Mouse (Mus musculus): Measurements from ENCODE around the gene Aacs. TPM values are rescaled to one million over a fixed set of nuclear protein-coding genes. Genes with fewer than 3 reads are reported as not detected.
"Not testable (repeated sequence)": the region's sequence is repeated elsewhere in the genome, so short reads cannot be mapped to it uniquely, and the experiment has no call there.

The Aacs gene
- polyA plus RNA-seq, 1 experiment from 2014 or later: 82.4 TPM

GRCm38 (mm10) chr5:125485031-125485778 is 9.6 kb downstream of the Aacs start:
- Histone ChIP-seq H3K9ac (replicated peaks) (no peak overlapping the region), H3K27ac (replicated peaks) (no peak overlapping the region), H3K27me3 (no peaks in the 10 kb centered on the region), H3K4me1 (peaks cover 5% of the 10 kb centered on the region; the same call in 1 of the 2 replicates), H3K36me3 (peaks cover 36% of the 10 kb centered on the region), H3K4me3 (no peak overlapping the region), H3K9me3 (no peaks in the 10 kb centered on the region), H3K4me2 (replicated peaks) (no peak overlapping the region)
- 94% methylated on average over 4 of the region's 4 CpGs for WGBS
- no peak for ATAC-seq (replicated peaks)

- peaks cover 5% of the 10 kb centered on the region; the same call in 1 of the 2 replicates for H3K4me1 ChIP-seq
- no peak overlapping the region for H3K9ac ChIP-seq (replicated peaks)
- H3K27ac ChIP-seq (replicated peaks): no peak overlapping the region
- no peak overlapping the region for H3K4me2 ChIP-seq (replicated peaks)
- no peaks in the 10 kb centered on the region for H3K9me3 ChIP-seq
- no peak for ATAC-seq (replicated peaks)
- WGBS: 100% methylated on average over 1 of the region's 1 CpGs
- H3K36me3 ChIP-seq: peaks cover 45% of the 10 kb centered on the region
- H3K27me3 ChIP-seq: no peaks in the 10 kb centered on the region
- H3K4me3 ChIP-seq: no peak overlapping the region
Observed at GRCm38 (mm10) chr5:125486088-125486487, 10.5 kb downstream of the Aacs start.

- Histone ChIP-seq H3K4me1 (peaks cover 5% of the 10 kb centered on the region; the same call in 1 of the 2 replicates), H3K9ac (replicated peaks) (no peak overlapping the region), H3K27ac (replicated peaks) (peak overlapping the region; percentile 49), H3K27me3 (no peaks in the 10 kb centered on the region), H3K4me3 (no peak overlapping the region), H3K4me2 (replicated peaks) (no peak overlapping the region), H3K9me3 (no peaks in the 10 kb centered on the region), H3K36me3 (peaks cover 49% of the 10 kb centered on the region)
- WGBS: 55% methylated on average over 11 of the region's 11 CpGs
- ATAC-seq (replicated peaks): 0 out of 2 replicates have a peak, but pooled peaks have one; percentile 35
Observed at GRCm38 (mm10) chr5:125487375-125488115, 11.9 kb downstream of the Aacs start.

GRCm38 (mm10) chr5:125488116-125488455 is 12.5 kb downstream of the Aacs start:
- Histone ChIP-seq H3K4me3 (no peak overlapping the region), H3K27me3 (no peaks in the 10 kb centered on the region), H3K36me3 (peaks cover 49% of the 10 kb centered on the region), H3K4me1 (peaks cover 5% of the 10 kb centered on the region; the same call in 1 of the 2 replicates), H3K9me3 (no peaks in the 10 kb centered on the region), H3K9ac (replicated peaks) (no peak overlapping the region), H3K4me2 (replicated peaks) (no peak overlapping the region), H3K27ac (replicated peaks) (no peak overlapping the region)
- WGBS: 82% methylated on average over 4 of the region's 4 CpGs
- no peak for ATAC-seq (replicated peaks)

- not testable (repeated sequence) for ATAC-seq (replicated peaks); H3K27ac ChIP-seq (replicated peaks); H3K4me3 ChIP-seq; H3K4me1 ChIP-seq; H3K27me3 ChIP-seq; H3K9ac ChIP-seq (replicated peaks); H3K4me2 ChIP-seq (replicated peaks); H3K9me3 ChIP-seq
- WGBS: 92% methylated on average over 5 of the region's 5 CpGs
- peaks cover 45% of the 10 kb centered on the region for H3K36me3 ChIP-seq
Observed at GRCm38 (mm10) chr5:125488953-125489352, 13.3 kb downstream of the Aacs start.

GRCm38 (mm10) chr5:125491107-125491506 is 15.5 kb downstream of the Aacs start:
- WGBS: 87% methylated on average over 10 of the region's 10 CpGs
- no peak for ATAC-seq (replicated peaks)
- H3K9ac ChIP-seq (replicated peaks): no peak overlapping the region
- no peaks in the 10 kb centered on the region for H3K27me3 ChIP-seq
- H3K4me1 ChIP-seq: peaks cover 5% of the 10 kb centered on the region; the same call in 1 of the 2 replicates
- no peak overlapping the region for H3K4me2 ChIP-seq (replicated peaks)
- H3K9me3 ChIP-seq: no peaks in the 10 kb centered on the region
- peaks cover 51% of the 10 kb centered on the region for H3K36me3 ChIP-seq
- H3K27ac ChIP-seq (replicated peaks): no peak overlapping the region
- H3K4me3 ChIP-seq: no peak overlapping the region

GRCm38 (mm10) chr5:125492379-125493092 is 16.9 kb downstream of the Aacs start:
- H3K4me3 ChIP-seq: no peak overlapping the region
- no peak overlapping the region for H3K9ac ChIP-seq (replicated peaks)
- 64% methylated on average over 17 of the region's 17 CpGs for WGBS
- H3K4me1 ChIP-seq: peaks cover 5% of the 10 kb centered on the region; the same call in 1 of the 2 replicates
- H3K4me2 ChIP-seq (replicated peaks): no peak overlapping the region
- H3K27ac ChIP-seq (replicated peaks): no peak overlapping the region
- H3K36me3 ChIP-seq: peaks cover 47% of the 10 kb centered on the region
- H3K9me3 ChIP-seq: no peaks in the 10 kb centered on the region
- ATAC-seq (replicated peaks): no peak
- H3K27me3 ChIP-seq: no peaks in the 10 kb centered on the region

GRCm38 (mm10) chr5:125493093-125493423 is 17.4 kb downstream of the Aacs start:
- Histone ChIP-seq H3K27ac (replicated peaks) (no peak overlapping the region), H3K27me3 (no peaks in the 10 kb centered on the region), H3K36me3 (peaks cover 47% of the 10 kb centered on the region), H3K9me3 (no peaks in the 10 kb centered on the region), H3K9ac (replicated peaks) (no peak overlapping the region), H3K4me1 (peaks cover 3% of the 10 kb centered on the region; the same call in 1 of the 2 replicates), H3K4me2 (replicated peaks) (no peak overlapping the region), H3K4me3 (no peak overlapping the region)
- ATAC-seq (replicated peaks): no peak
- 62% methylated on average over 5 of the region's 5 CpGs for WGBS

GRCm38 (mm10) chr5:125495655-125496054 is 20.0 kb downstream of the Aacs start:
- H3K9ac ChIP-seq (replicated peaks): no peak overlapping the region
- no peak overlapping the region for H3K4me2 ChIP-seq (replicated peaks)
- H3K4me1 ChIP-seq: peaks cover 3% of the 10 kb centered on the region; the same call in 1 of the 2 replicates
- no peaks in the 10 kb centered on the region for H3K9me3 ChIP-seq
- ATAC-seq (replicated peaks): no peak
- no peak overlapping the region for H3K4me3 ChIP-seq
- H3K36me3 ChIP-seq: peaks cover 38% of the 10 kb centered on the region
- 92% methylated on average over 10 of the region's 10 CpGs for WGBS
- no peaks in the 10 kb centered on the region for H3K27me3 ChIP-seq
- no peak overlapping the region for H3K27ac ChIP-seq (replicated peaks)

GRCm38 (mm10) chr5:125497821-125498600 is 22.4 kb downstream of the Aacs start:
- Histone ChIP-seq H3K27me3 (no peaks in the 10 kb centered on the region), H3K27ac (replicated peaks) (no peak overlapping the region), H3K9ac (replicated peaks) (no peak overlapping the region), H3K4me2 (replicated peaks) (no peak overlapping the region), H3K4me3 (no peak overlapping the region), H3K36me3 (peaks cover 26% of the 10 kb centered on the region), H3K4me1 (peaks cover 10% of the 10 kb centered on the region; the same call in 1 of the 2 replicates), H3K9me3 (no peaks in the 10 kb centered on the region)
- peak; percentile 51; the same call in 1 of the 2 replicates for ATAC-seq (replicated peaks)
- 70% methylated on average over 12 of the region's 12 CpGs for WGBS

GRCm38 (mm10) chr5:125501505-125501904 is 25.9 kb downstream of the Aacs start:
- no peak for ATAC-seq (replicated peaks)
- Histone ChIP-seq H3K27ac (replicated peaks) (no peak overlapping the region), H3K36me3 (peaks cover 17% of the 10 kb centered on the region), H3K27me3 (no peaks in the 10 kb centered on the region), H3K4me1 (peaks cover 10% of the 10 kb centered on the region; the same call in 1 of the 2 replicates), H3K9ac (replicated peaks) (no peak overlapping the region), H3K9me3 (no peaks in the 10 kb centered on the region), H3K4me2 (replicated peaks) (no peak overlapping the region), H3K4me3 (no peak overlapping the region)
- WGBS: 93% methylated on average over 6 of the region's 6 CpGs
